Mouse (Mus musculus) embryonic fibroblast, embryonic 13.5 days (primary cell): ENCODE results near the gene Tnrc18.

ENCODE experiments used
- CTCF ChIP-seq: IDR thresholded peaks from 2 replicates; pipeline ENCODE4 v1.5.1; 2011; ENCODE audit warnings: mild to moderate bottlenecking, control low read depth, low read length, moderate library complexity, borderline replicate concordance; ENCODE audit not compliant: insufficient read depth
- POLR2A ChIP-seq: IDR thresholded peaks from 2 replicates; pipeline ENCODE4 v1.6.1; 2011; ENCODE audit warnings: low read depth, mild to moderate bottlenecking, control low read depth, low read length, moderate library complexity

DNA sequence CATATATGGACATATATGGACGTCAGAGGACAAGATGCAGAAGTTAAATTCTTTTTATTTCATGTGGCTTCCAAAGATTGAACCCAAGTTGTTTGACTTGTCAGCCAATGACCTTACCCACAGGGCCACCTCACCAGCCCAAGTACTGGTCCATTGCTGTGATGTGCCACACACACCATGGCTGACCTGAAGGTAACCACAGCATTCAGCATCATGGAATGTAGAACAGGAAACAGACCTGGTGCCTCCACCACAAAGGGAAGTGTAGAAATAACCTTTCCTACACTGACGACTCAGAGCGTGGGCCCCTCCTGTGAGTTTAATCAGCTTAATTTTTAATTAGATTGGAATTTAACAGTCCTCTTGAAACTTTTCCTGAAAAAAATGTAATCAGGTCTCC lies 127.1 kb downstream of the Tnrc18 start:
- no peak for TF ChIP-seq POLR2A
- no peak for TF ChIP-seq CTCF
